Comparison of ENCODE assay signal across 12 mouse cellular contexts in genomic region chr4:128801675-128802465, GRCm38 (mm10). TPM values are rescaled to one million over a fixed set of nuclear protein-coding genes. Genes with fewer than 3 reads are reported as not detected.
DNase-seq lines count a peak whose midpoint lies in the region; ATAC-seq and TF ChIP-seq lines count a peak whose summit lies in the region.
"Had no signal": no experiment of that assay in that cellular context is flagged by ENCODE, and none has a peak within 500 bp of the region (broad histone marks: within the 10 kb centered on the region; RNA-seq: fewer than 3 reads in every experiment).

No protein-coding gene starts in this region.

- no peak overlapping the region for H3K4me3 ChIP-seq in kidney, postnatal 0 days (replicated peaks; ENCODE audit: low read depth, low read length)

- DNase-seq in kidney, postnatal 0 days (ENCODE audit: low spot score), result peak; percentile 43
- no peak for DNase-seq in kidney, postnatal 36 days
- DNase-seq in thymus, postnatal 0 days (ENCODE audit: low spot score), result peak; percentile 12
- no peak for DNase-seq in thymus, postnatal 4 days
- peak; percentile 68 to 80 for DNase-seq in lung, adult 18-20 months
- DNase-seq in urinary bladder, postnatal 10 days (ENCODE audit: low spot score), result no peak
- no peak for DNase-seq in right cerebral cortex, postnatal 14 days
- DNase-seq: cerebellum, adult 8-10 months; kidney, adult 2 months; liver had no signal

- H3K9me3 ChIP-seq in kidney, postnatal 0 days (replicated peaks; ENCODE audit: low read length), result no peaks in the 10 kb centered on the region

- no peak for ATAC-seq in kidney, postnatal 0 days (replicated peaks; ENCODE audit: low FRiP score, low read depth)
- ATAC-seq: forebrain, embryonic 16.5 days had no signal

- H3K4me2 ChIP-seq in kidney, postnatal 0 days (ENCODE audit: low read length), result peak overlapping the region; percentile 96

- H3K36me3 ChIP-seq in kidney, postnatal 0 days (ENCODE audit: insufficient read depth, low read length), result no peaks in the 10 kb centered on the region

- no peak overlapping the region for H3K27ac ChIP-seq in kidney, postnatal 0 days
- H3K27ac ChIP-seq: hindbrain, embryonic 14.5 days had no signal

- no peaks in the 10 kb centered on the region for H3K27me3 ChIP-seq in kidney, postnatal 0 days (ENCODE audit: insufficient read depth, low read length)

- no peak for TF ChIP-seq CTCF in kidney, postnatal 0 days (IDR thresholded peaks at IDR 0.05; ENCODE audit: low read depth)

- no peak overlapping the region for H3K9ac ChIP-seq in kidney, postnatal 0 days (ENCODE audit: low read depth, low read length)
- H3K9ac ChIP-seq: hindbrain, embryonic 14.5 days had no signal

- 33% methylated on average over 9 of the region's 9 CpGs for WGBS in kidney, postnatal 0 days

- H3K4me1 ChIP-seq in kidney, postnatal 0 days (replicated peaks; ENCODE audit: insufficient read depth, low read length), result peaks cover 38% of the 10 kb centered on the region

RNA-seq across cellular contexts. Expression of gene Zfp362, which starts 4.0 kb away (rescaled TPM):
- 31.1 and 31.2 TPM in 2 replicates for polyA plus RNA-seq in kidney, postnatal 0 days (2015; fragmentation: Nextera tagmentation; extraction: Ambion mirVana)
- 23.6 and 25.8 TPM in 2 replicates for polyA plus RNA-seq in thymus, postnatal 0 days (2015; fragmentation: Nextera tagmentation; extraction: Ambion mirVana)

RNA-seq across cellular contexts. Expression of gene A3galt2, which starts 46.7 kb away (rescaled TPM):
- 0.13 and 0.23 TPM in 2 replicates for polyA plus RNA-seq in kidney, postnatal 0 days (2015; fragmentation: Nextera tagmentation; extraction: Ambion mirVana)
- 0.04 and 0.12 TPM in 2 replicates for polyA plus RNA-seq in thymus, postnatal 0 days (2015; fragmentation: Nextera tagmentation; extraction: Ambion mirVana)

Comparison
In these comparisons a context has a peak if more than half of its experiments do, and no peak if none do; other contexts are left out.
1. DNase-seq: peak in kidney, postnatal 0 days (single experiment), thymus, postnatal 0 days (single experiment) and lung, adult 18-20 months (2 of 2); none in kidney, postnatal 36 days (0 of 2), thymus, postnatal 4 days (single experiment), urinary bladder, postnatal 10 days (single experiment) and right cerebral cortex, postnatal 14 days (single experiment).